Mouse (Mus musculus): Measurements from ENCODE around the gene Armc3.
A peak's percentile ranks its signal among the peaks of the same experiment; 100 is the strongest.
"Not testable (repeated sequence)": the region's sequence is repeated elsewhere in the genome, so short reads cannot be mapped to it uniquely, and the experiment has no call there.

Armc3 gene

DNA sequence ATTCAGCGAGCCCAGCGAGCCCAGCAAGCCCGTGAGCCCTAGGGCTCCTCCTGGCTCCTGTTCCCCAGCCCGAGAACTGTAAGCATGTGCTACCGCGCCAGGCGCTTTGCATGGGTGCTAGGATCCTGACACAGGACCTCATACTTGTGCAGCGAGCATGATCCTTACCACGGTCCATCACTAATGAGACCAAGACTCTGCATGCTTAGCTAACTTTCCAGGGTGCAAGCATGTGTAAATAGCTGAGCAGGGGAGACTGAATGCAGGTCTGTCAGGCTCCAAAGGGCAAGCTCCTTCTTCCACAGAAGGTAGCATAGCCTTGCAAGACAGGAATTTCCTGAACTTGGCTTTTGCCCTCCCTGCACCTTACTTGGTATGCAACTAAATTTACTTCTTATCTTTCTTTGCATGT, 71.6 kb downstream of the Armc3 start:
- DNase-seq (ENCODE audit: extremely low read depth, low read depth, low spot score), result no peak

DNA sequence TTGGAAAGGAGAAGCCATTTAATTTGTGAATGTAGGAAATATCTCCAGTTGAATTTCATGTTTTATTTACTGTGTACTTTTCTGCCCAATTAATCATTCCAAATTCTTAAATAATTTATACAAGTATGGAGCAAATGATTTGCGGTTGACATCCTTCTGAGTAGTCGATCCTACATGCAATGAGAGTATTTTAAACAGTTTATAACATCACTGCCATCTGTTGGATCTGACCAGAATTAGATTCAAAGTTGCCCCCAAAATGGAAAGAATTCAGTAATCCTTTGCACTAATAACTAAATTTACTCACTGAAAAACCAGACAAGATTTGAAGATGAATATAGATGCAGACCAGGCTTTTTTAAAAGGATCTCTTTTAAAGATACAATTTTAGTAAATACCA, 75.5 kb downstream of the Armc3 start:
- DNase-seq (ENCODE audit: extremely low read depth, low read depth, low spot score), result no peak

DNA sequence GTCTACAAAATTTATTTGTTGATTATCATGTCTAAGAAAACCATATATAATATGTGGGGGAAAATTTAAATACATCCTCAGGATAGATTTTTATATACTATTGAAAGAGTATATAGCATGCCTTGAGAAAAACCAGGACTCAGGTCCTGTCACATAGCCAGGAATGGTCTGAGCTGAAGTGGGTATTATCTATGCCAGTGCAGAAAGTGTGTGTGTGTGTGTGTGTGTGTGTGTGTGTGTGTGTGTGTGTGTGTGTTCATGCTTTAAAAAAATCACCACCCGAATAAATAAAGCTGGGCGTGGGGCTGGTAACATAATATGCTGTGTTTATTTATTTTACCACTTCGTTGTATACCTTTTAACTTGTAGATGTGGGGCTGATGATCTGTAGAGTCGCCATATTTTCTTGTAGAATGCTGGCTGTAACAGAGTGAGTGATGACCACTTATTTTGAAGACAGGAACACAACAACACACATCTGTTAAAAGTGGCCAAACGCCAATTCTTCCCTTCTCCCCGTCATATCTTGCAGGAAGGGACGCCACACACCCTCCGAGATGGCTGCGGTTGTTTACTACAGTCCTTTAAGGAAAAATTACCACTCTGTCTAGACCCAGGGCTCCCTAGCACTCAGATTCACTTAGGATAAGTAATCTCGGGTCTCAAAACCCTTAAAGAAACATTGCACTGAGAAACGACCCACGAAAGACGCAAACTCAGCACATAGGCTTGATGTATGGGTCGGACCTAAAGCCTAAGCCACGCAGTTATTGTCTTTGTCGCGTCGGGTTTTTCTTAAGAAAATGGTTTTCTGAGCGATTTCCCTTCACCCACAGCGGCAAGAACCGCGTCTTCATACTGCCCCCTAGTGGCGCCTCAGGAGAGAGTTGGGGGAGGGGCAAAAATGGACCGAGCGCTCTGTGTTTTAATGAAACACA, 76.8 kb downstream of the Armc3 start:
- no peak for DNase-seq (ENCODE audit: extremely low read depth, low read depth, low spot score)

DNA sequence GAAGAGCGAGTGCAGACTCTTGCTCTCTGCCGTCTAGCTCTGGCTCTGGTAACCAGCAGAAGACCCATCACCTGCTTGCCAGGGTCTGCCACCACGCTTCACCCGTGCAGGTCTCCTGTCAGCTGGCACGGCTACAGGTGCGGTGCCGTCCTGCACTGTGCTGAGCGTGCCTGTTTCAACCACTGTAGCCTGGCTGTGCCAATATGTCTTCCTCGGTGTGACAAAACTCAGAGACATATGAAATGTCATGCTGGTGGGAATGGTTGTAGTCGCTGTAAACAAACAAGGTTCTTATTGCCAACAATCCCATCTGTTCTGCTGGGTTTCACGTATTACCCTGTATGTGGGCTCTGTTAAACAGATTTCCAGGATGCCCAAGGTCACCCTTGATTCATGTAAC, 81.2 kb downstream of the Armc3 start:
- DNase-seq (ENCODE audit: extremely low read depth, low read depth, low spot score), result no peak

DNA sequence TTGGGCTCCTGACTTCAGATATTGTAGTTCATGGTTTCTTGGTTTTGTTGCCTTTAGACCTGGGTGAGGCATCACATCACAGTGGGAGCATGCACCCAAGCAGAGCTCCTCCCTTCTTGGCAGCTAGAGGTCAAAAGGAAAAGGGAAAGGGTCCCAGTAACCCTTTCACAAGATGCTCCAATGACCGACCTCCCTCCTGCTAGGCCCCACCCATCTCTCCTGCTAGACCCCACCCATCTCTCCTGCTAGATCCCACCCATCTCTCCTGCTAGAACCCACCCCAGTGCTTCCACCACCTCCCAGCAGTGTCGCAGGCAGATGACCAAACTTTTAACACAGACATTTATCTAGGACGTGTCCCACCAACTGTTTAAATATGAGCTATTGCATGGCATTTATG, 93.3 kb downstream of the Armc3 start:
- no peak for DNase-seq (ENCODE audit: extremely low read depth, low read depth, low spot score)

DNA sequence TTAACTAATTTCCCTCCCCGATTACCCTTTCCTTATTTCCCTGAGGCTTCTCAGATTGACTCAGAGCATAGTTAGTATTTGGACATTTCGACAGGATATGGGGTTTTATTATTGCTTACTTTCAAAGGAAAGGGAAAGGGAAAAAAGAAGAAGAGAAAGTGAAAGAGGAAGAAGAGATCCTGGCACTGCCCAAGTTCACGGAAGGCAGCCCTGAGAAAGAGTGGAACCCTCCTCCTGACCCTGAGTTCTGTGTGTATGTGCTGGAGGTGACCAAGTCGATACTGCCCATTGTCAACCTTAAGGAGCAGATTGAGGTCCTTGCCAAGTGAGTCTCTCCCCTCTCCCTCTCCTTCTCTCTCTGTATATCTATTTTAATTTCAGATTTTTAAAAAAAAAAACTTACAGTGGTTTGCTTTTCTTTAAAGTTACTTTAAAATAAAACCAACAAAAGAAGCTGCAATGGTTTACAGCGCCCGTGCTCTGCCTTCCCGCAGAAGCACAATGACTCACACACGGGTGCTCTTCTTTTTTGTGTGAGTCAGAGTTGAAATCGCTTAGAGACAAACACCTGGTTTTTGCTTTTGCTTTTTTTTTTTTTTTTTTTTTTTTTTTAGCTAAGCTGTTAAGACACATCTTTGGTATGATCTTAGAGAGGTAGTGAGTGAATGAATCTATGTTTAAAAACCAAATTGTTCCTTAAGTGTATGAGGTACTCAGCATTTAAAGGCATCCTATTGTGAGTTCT, 101.4 kb downstream of the Armc3 start:
- no peak for DNase-seq (ENCODE audit: extremely low read depth, low read depth, low spot score)

DNA sequence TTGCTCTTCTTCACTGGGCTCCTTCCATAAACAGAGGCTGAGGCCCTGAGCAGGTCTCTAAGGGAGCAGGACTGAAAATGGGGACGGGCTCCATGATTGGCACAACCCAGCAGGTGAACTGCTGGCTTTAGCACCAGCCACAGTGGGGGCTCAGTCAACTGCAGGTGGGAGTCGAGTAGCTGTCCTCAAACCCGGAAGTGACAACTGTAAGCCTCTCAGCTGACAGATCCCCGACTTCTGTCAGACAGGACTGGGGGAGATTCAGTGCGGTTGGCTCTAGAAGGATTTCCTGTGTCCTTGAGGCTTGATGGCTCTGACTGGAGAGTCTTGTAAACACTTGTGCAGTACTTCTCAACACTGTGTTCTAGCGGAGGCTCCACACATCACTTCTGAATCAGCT, 102.1 kb downstream of the Armc3 start:
- no peak for DNase-seq (ENCODE audit: extremely low read depth, low read depth, low spot score)

DNA sequence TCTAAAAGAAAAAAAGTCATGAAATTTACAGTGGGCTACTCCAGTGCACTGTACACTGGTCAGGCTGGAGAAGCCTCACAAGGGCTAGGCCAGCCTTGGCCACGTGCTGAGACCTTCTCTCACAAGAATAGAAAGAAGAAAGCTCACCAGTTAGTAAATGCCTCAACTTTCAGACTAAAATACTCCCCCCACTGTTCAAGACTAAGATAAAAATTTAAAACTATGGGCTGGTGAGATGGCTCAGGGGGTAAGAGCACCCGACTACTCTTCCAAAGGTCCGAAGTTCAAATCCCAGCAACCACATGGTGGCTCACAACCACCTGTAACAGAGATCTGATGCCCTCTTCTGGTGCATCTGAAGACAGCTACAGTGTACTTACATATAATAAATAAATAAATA, 104.0 kb downstream of the Armc3 start:
- DNase-seq (ENCODE audit: extremely low read depth, low read depth, low spot score), result not testable (repeated sequence)

DNA sequence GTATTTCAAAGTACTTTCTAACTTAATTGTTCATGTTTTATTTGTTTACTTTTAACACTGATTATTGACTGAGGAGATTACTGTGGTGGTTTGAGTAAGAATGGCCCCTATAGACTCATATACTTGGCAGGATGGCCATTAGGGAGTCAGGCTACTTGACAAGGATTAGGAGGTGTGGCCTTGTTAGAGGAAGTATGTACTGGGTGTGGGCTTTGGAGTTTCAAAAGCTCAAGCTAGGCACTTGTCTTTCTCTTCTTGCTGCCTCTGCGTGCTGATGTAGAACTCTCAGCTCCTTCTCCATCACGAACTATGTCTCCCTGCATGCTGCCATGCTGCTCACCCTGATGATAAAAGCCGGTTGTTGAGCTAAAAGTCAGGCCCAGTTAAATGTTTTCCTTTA, 111.4 kb downstream of the Armc3 start:
- no peak for DNase-seq (ENCODE audit: extremely low read depth, low read depth, low spot score)

DNA sequence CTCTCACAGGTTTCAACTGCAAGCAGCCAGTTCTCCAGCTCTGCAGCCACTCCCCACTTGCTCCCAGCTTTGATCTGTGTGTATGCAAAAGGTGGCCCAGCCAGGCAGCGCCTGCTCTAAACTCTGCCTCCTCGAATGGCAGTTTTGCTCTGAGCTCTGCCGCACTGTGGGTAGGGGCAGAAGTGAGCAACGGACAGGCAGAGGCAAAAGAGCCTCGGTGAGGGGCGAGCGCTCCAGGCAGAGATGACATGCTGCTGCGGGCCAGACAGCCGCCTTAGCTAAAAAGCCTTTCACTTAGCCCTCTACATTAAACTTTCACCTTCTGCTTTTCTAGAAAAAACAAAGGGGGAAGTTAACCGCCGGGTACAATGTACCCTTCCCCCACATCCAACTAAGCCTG, 117.0 kb downstream of the Armc3 start:
- no peak for DNase-seq (ENCODE audit: extremely low read depth, low read depth, low spot score)

DNA sequence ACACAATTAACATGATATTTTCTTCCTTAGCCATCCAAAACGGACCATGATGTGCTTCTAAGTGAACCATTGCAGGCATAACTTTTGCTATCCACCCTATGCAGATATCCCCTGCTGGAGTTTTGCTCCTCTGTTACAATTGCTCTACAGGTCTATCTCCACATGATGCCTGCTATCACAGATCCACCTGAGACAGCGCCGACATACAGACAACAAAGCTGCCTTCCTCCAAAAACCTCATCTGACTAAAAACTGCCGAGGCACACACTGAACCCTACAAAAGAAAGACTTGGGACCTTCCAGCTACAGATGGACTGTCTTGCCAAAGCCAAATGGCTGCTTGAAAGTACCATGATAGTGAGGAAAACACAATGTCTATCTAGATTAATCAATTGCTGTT, 117.6 kb downstream of the Armc3 start:
- DNase-seq (ENCODE audit: extremely low read depth, low read depth, low spot score), result no peak

DNA sequence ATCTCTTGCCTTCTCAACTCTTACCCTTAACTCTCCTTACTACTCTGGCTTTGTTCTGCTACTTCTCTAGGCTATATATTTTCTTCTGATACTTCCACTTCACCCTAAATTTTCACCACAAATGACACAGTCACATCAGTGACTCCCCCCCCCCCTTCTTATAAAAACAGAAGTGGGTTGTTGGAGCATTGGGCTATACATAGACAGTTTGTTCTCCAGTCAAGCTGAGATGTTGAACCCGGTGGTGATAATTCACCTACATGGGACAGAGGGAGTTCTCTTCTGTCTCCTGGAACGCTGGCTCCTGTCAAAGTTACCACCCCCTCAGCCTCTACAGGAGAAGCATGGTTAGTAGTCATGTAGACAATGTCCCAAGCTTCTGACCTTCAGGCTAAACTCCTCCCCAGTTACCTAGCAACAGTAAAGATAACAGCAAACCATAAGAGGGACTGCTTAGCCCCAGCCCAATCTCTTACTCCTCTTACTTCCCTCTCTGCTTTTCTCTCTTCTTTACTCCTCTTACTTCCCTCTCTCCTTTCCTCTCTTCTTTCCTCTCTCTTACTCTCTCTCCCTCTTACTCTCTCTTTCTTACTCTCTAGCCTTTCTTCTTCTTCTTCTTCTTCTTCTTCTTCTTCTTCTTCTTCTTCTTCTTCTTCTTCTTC, 118.2 kb downstream of the Armc3 start:
- not testable (repeated sequence) for DNase-seq (ENCODE audit: extremely low read depth, low read depth, low spot score)

DNA sequence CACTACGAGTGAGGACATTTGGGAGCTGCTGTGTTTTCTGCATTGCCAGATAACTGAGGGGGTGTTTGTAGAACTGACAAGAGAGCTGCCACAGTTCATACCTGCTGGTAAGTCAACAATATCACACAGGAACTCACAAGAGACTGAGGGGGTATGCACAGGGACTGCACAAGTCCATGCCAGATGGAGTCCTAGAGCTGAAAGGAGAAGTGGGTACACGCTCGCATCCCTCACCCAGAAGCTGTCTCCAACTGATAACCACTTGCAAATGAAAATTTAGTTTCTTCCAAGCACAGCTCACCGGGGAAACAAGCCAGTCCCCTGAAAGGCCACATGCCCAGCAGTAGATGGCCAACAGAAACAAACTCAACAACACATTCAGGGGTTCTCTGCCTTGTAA, 119.4 kb downstream of the Armc3 start:
- no peak for DNase-seq (ENCODE audit: extremely low read depth, low read depth, low spot score)

DNA sequence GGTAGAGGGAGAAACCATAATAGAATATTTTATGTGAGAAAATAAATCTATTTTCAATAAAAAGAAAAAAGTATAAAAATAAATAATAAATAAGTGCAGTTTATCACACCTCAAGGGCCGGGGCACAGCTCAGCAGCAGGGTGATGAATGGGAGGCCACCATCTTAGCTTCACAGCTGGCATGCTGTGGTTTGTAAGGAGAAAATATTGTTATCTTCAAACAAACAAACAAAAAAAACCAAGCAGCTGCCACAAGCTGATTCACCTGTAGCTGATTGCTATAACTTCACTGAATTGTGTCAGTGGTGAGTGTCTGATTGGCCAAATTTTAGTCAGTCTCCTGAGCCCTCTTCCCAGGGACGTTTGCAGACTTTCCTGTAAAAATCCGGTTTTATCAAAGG, 120.2 kb downstream of the Armc3 start:
- DNase-seq (ENCODE audit: extremely low read depth, low read depth, low spot score), result no peak

DNA sequence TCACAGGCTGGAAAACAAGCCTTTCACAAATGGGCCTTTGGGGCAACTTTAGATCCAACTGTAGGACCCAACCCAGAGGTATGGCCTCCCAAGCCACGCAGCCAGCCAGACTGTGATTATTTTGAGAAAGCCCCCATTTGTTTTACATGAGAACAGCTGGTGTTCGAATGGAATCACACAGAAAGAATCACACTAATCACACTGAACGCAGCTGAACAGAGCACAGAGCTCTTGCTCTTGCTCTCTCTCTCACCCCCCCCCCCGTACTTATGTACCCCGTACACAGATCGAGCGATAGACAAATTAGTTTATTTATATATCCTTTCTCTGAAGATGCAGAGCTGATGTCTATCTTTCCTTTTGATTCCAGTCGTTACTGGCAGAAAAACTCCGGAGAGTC, 123.3 kb downstream of the Armc3 start:
- no peak for DNase-seq (ENCODE audit: extremely low read depth, low read depth, low spot score)

DNA sequence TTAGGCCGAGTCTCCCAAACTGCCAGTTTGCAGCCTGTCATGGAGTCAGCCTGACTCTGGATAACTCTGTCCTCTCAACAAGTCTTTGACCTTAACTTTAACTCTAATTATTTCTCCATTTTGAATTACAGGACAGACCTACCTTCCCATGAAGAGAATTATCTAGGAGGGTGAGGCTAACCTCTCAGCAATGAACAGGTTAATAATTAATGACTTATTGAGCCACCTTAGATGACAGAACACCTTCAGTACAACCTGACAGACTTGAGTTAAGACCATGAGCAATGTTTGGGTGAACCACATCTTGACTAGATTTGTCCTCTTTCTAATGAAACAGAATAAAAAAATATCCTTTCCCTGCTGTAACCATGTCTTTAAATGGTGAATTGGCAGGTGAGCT, 127.3 kb downstream of the Armc3 start:
- no peak for DNase-seq (ENCODE audit: extremely low read depth, low read depth, low spot score)

DNA sequence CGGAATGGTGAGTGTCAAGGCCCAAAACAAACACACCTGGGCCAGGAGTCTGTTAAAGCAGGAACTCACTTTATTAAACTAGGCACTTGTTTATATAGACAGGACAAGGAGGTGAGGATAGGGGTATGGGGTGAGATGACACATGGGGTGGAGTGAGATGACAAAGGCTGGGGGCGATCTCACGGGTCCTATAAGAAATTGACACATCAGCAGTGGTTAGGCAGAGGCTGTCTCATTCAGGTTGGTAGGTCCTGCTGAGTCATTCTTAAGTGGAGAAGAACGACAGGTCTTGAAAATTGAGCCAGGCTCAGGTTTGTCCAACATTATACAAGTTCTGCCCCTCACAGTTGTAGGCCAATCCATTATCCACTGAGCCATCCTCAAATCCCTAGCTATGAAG, 128.7 kb downstream of the Armc3 start:
- DNase-seq (ENCODE audit: extremely low read depth, low read depth, low spot score), result no peak

DNA sequence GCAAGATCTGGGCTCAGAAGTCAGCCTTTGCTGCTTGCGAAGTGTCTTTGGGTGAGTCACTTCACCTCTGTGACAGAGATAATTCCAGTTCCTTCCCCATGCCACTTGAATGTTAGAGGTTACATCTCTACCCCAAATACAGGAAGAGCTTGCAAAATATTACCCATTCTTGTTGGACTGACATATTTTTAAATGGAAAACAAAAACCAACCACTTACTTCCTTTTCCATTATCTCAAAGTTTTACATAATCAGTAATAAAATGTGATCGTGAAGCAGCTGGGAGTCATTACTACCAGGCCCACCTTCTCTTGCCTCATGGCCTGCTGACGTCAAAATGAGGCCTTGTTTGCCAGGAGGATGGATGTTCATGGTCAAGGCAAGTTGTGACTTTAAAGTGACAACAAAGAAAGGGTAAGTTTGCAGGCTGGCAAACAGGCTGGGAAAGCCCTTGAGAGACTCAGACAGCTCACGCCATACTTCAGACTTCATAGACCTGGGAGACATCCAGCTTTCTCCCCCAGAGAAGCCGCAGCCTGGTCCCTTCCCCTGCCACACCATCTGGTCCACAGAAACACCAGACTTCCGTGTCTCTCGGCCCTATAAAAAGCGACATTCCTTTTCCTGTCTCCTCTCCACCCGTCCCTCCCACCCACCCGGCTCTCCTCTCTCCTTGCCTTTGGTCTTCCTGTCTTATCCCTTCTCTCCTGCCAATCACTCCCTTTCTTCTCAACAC, 145.0 kb downstream of the Armc3 start:
- DNase-seq (ENCODE audit: extremely low read depth, low read depth, low spot score), result no peak

DNA sequence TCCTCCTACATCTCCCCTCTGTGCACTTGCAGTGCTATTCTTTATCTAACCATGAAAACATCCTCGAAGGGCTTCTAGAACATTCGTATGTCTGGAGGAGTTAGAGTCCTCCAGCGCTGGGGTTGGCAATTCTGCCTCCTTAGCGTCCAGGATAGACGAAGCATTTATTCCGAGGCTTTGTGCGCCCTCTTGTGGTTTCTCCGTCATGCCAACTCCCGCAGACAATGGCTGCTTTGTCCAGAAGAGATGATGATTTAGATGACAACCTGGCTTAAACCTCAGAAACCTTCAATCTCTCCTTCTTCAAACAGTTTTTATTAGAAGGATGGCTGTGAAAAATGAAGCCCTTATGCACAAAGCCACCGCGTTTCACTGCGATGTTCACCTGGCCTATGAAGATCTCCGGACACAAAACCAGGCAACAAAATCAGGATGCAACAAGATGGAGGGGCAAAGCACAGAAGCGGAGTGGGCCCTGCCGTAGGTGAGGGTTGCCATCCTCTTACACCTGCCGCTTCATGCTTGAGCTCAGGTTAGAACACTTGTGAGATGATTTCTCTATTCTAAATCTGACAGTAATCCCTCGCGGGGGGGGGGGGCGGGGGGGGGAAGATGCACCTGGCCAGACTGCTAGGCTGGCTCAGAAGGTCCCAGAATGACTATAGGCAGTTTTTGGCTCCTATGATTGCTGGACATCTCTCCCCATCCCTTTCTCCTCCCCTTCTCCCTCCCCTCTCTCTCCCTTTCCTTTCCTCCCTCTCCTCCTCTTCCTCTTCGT, 145.7 kb downstream of the Armc3 start:
- DNase-seq (ENCODE audit: extremely low read depth, low read depth, low spot score), result peak; percentile 5

DNA sequence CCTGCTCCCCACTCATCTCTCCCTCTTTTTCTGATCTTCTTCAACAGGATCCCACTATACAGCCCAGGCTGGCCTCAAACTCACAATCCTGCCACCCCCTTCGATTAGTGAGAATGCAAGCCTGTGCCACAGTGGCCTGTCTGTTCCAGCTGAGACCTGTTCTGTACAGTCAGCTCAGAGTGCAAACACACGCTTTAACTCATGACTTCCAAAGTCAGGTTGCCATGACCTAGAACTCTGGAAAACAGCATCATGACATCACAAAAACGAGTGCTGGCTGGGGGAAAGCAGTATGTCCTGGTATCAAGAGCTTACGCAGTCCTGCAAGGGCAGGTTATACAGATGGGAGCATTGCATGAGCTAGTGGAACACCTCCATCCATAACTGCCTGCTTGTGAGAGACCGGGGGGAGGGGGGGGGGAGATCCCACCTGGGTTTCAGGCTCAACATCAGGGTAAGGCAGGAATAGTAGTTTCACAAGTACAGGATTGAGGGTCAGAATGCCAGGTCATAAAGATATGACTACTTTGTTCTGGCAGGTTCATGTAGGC, 146.4 kb downstream of the Armc3 start:
- DNase-seq (ENCODE audit: extremely low read depth, low read depth, low spot score), result no peak
